Mouse (Mus musculus) kidney, postnatal 0 days (tissue): ENCODE measurements around the gene Gm11127. TPM values are rescaled to one million over a fixed set of nuclear protein-coding genes. Genes with fewer than 3 reads are reported as not detected.
A peak's percentile ranks its signal among the peaks of the same experiment; 100 is the strongest.

ENCODE experiments used
- ATAC-seq: fragments of 200-750 bp; cut with Nextera tagmentation; replicated peaks from 2 replicates; pipeline ENCODE4 v1.8.0; 2017; ENCODE audit warnings: low read depth, moderate number of reproducible peaks, moderate TSS enrichment, moderate library complexity; ENCODE audit not compliant: low FRiP score
- DNase-seq: peaks from one replicate; pipeline ENCODE4 v3.0.0-alpha.2; 2016; ENCODE audit warnings: low spot score
- H3K27ac ChIP-seq: fragments of 300-500 bp; sonication (generic); 2 replicates; pipeline ENCODE4 v1.5.1; 2014; ENCODE audit warnings: mild to moderate bottlenecking
- H3K27me3 ChIP-seq: fragments of 300-500 bp; sonication (generic); 2 replicates; pipeline ENCODE4 v1.6.1; 2014; ENCODE audit warnings: low read length, mixed read lengths; ENCODE audit not compliant: insufficient read depth
- H3K36me3 ChIP-seq: fragments of 300-500 bp; sonication (generic); 2 replicates; pipeline ENCODE4 v1.6.1; 2014; ENCODE audit warnings: low read length, mixed read lengths; ENCODE audit not compliant: insufficient read depth
- H3K4me1 ChIP-seq: fragments of 300-500 bp; sonication (generic); replicated peaks from 2 replicates; pipeline ENCODE4 v1.6.1; 2014; ENCODE audit warnings: antibody characterized with exemption, low read length, mixed read lengths; ENCODE audit not compliant: insufficient read depth
- H3K4me2 ChIP-seq: fragments of 300-500 bp; sonication (generic); 2 replicates; pipeline ENCODE4 v1.6.1; 2014; ENCODE audit warnings: mild to moderate bottlenecking, low read length, moderate library complexity, mixed read lengths
- H3K4me3 ChIP-seq: fragments of 300-500 bp; sonication (generic); replicated peaks from 2 replicates; pipeline ENCODE4 v1.5.1; 2014; ENCODE audit warnings: low read depth, low read length
- H3K9ac ChIP-seq: fragments of 300-500 bp; sonication (generic); 2 replicates; pipeline ENCODE4 v1.6.1; 2014; ENCODE audit warnings: low read depth, low read length
- H3K9me3 ChIP-seq: fragments of 300-500 bp; sonication (generic); replicated peaks from 2 replicates; pipeline ENCODE4 v1.6.1; 2016; ENCODE audit warnings: low read length, inconsistent platforms, mixed read lengths
- CTCF ChIP-seq: IDR thresholded peaks from 2 replicates; pipeline ENCODE4 v1.5.1; 2016; ENCODE audit warnings: antibody characterized with exemption, low read depth, mild to moderate bottlenecking, moderate library complexity
- WGBS: fragments of 180-500 bp; shearing (Covaris S2); extraction: QIAGEN DNeasy Blood & Tissue Kit; methylation state at CpG from one replicate; pipeline ENCODE4 v1.1.7; 2014; 5-methylcytosine and 5-hydroxymethylcytosine counted together
- polyA plus RNA-seq: library from polyadenylated mRNA; unstranded; fragments of >200 nt; fragmentation: Nextera tagmentation; extraction: Ambion mirVana; gene quantifications from 2 replicates; pipeline ENCODE4 v1.2.1, GENCODE M21; 2015

The Gm11127 gene
- polyA plus RNA-seq, 1 experiment from 2014 or later, result 0.22 TPM

- no peak for ATAC-seq
- Histone ChIP-seq H3K27me3 (no peaks in the 10 kb centered on the region), H3K4me2 (no peak overlapping the region), H3K9me3 (no peaks in the 10 kb centered on the region), H3K4me3 (no peak overlapping the region), H3K27ac (no peak overlapping the region), H3K9ac (no peak overlapping the region), H3K36me3 (no peaks in the 10 kb centered on the region), H3K4me1 (no peaks in the 10 kb centered on the region; the same call in 1 of the 2 replicates)
- 86% methylated on average over 5 of the region's 5 CpGs for WGBS
- no peak for TF ChIP-seq CTCF
- no peak for DNase-seq
These were observed 33.0 kb downstream of the Gm11127 start for GRCm38 (mm10) chr17:36025197-36025596.

GRCm38 (mm10) chr17:36023710-36024654 lies 34.2 kb downstream of the Gm11127 start:
- WGBS, result 37% methylated on average over 9 of the region's 9 CpGs
- ATAC-seq (peak; percentile 16; the same call in 1 of the 2 replicates), DNase-seq (peak; percentile 66)
- no peak overlapping the region for H3K9ac ChIP-seq
- H3K36me3 ChIP-seq, result no peaks in the 10 kb centered on the region
- H3K27ac ChIP-seq, result peak overlapping the region; percentile 58
- H3K4me1 ChIP-seq, result no peaks in the 10 kb centered on the region; the same call in 1 of the 2 replicates
- no peaks in the 10 kb centered on the region for H3K27me3 ChIP-seq
- TF ChIP-seq CTCF, result no peak
- no peaks in the 10 kb centered on the region for H3K9me3 ChIP-seq
- no peak overlapping the region for H3K4me3 ChIP-seq
- peak overlapping the region; percentile 4; the same call in 1 of the 2 replicates for H3K4me2 ChIP-seq

GRCm38 (mm10) chr17:36022922-36023321 lies 35.2 kb downstream of the Gm11127 start:
- DNase-seq (no peak), ATAC-seq (no peak)
- H3K27me3 ChIP-seq, result no peaks in the 10 kb centered on the region
- no peaks in the 10 kb centered on the region for H3K36me3 ChIP-seq
- WGBS, result 95% methylated on average over 6 of the region's 6 CpGs
- H3K9me3 ChIP-seq, result no peaks in the 10 kb centered on the region
- no peak overlapping the region for H3K4me2 ChIP-seq
- no peak overlapping the region for H3K9ac ChIP-seq
- no peaks in the 10 kb centered on the region; the same call in 1 of the 2 replicates for H3K4me1 ChIP-seq
- no peak overlapping the region for H3K4me3 ChIP-seq
- TF ChIP-seq CTCF, result no peak
- peak overlapping the region; percentile 58; the same call in 1 of the 2 replicates for H3K27ac ChIP-seq

- Histone ChIP-seq H3K27ac (no peak overlapping the region), H3K36me3 (no peaks in the 10 kb centered on the region), H3K4me3 (no peak overlapping the region), H3K9ac (no peak overlapping the region), H3K4me2 (no peak overlapping the region), H3K9me3 (no peaks in the 10 kb centered on the region), H3K27me3 (no peaks in the 10 kb centered on the region), H3K4me1 (no peaks in the 10 kb centered on the region; the same call in 1 of the 2 replicates)
- ATAC-seq (no peak), DNase-seq (no peak)
- no peak for TF ChIP-seq CTCF
- WGBS, result 91% methylated on average over 9 of the region's 9 CpGs
These were observed 36.1 kb downstream of the Gm11127 start for GRCm38 (mm10) chr17:36022098-36022497.

- Histone ChIP-seq H3K36me3 (no peaks in the 10 kb centered on the region), H3K9ac (no peak overlapping the region), H3K9me3 (no peaks in the 10 kb centered on the region), H3K27ac (peak overlapping the region; percentile 66; the same call in 1 of the 2 replicates), H3K4me1 (no peaks in the 10 kb centered on the region; the same call in 1 of the 2 replicates), H3K4me2 (no peak overlapping the region), H3K27me3 (no peaks in the 10 kb centered on the region), H3K4me3 (no peak overlapping the region)
- DNase-seq, result no peak
- TF ChIP-seq CTCF, result no peak
- ATAC-seq, result no peak
- 100% methylated on average over 1 of the region's 1 CpGs for WGBS
These were observed 36.9 kb downstream of the Gm11127 start for GRCm38 (mm10) chr17:36021309-36021708.

- ATAC-seq, result peak; percentile 69
- Histone ChIP-seq H3K4me1 (no peaks in the 10 kb centered on the region; the same call in 1 of the 2 replicates), H3K27ac (peak within 1 kb of the TSS; percentile 66; the same call in 1 of the 2 replicates), H3K4me2 (peak within 1 kb of the TSS; percentile 31), H3K27me3 (no peaks in the 10 kb centered on the region), H3K9me3 (no peaks in the 10 kb centered on the region), H3K9ac (no peak within 1 kb of the TSS), H3K36me3 (no peaks in the 10 kb centered on the region), H3K4me3 (0 out of 2 replicates have a peak within 1 kb of the TSS, but pooled peaks have one; percentile 4)
- 42% methylated on average over 15 of the region's 15 CpGs for WGBS
- TF ChIP-seq CTCF, result peak; percentile 48
- DNase-seq, result peak; percentile 85
These were observed 37.7 kb downstream of the Gm11127 start, which contains the start of gene H2-T24 for GRCm38 (mm10) chr17:36020191-36021073. TSS of gene H2-T24 (minus strand) at chr17:36020560.
